Mouse (Mus musculus) CD4-positive, CD25-positive, alpha-beta regulatory T cell (primary cell): ENCODE measurements around the gene Lrrc31. TPM values are rescaled to one million over a fixed set of nuclear protein-coding genes. Genes with fewer than 3 reads are reported as not detected.

ENCODE experiments used
- polyA plus RNA-seq: library from polyadenylated mRNA; unstranded; fragments of 100-300 nt; shearing (Covaris generic); gene quantifications from one replicate; pipeline ENCODE4 v1.2.1, GENCODE M21; 2017

Gene Lrrc31
- 0.07 TPM for polyA plus RNA-seq

DNA sequence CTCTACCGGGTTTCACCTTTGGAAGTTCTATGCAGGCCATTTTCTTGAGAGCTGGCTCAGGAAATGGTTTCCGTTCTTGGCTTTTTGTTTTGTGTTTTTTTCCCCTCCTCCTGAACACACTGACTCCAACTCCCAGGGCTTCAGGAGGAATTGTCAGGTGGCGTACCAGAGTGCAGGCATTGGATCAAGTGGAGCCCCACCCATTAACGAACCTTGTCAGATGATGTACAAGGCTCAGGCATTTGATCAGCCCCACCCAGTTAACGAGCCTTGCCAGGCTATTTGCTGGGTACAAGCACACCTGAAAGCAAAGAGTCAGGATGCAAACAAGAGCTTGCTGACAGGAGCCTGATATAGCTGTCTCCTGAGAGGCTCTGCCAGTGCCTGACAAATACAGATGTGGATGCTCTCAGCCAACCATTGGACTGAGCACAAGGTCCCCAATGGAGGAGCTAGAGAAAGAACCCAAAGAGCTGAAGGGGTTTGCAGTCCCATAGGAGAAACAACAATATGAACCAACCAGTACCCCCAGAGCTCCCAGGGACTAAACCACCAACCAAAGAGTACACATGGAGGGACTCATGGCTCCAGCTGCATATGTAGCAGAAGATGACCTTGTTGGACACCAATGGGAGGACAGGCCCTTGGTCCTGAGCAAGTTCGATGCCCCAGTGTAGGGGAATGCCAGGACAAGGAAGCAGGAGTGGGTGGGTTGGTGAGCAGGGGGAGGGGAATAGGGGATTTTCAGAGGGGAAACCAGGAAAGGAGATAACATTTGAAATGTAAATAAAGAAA, at the start of gene Lrrc31:
Gene Lrrc31 (minus strand): TSS at position 133 of the 795 bp plus-strand sequence.

DNA sequence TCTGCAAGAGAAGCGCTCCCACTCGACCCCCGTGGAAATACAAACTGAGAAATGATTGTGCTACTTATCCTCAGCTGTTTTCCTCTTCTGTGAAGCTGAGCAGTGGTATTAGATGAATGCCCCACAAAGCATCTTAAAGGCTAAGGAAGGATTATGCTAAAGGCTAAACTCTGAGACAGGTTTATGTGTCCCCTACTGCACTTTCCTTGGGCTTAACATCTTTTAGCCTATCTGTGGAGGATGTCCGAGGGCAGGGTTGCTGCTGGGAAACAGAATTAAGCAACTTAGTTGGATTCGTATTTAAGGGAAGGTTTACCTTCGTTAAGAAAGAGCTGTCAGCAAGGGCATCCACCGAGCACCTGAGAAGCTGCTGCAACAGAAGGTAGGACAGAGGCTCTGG, 46.4 kb upstream of the Lrrc31 start, which contains the start of gene Samd7:
Gene Samd7 (plus strand): TSS at position 288 of the 400 bp plus-strand sequence.

DNA sequence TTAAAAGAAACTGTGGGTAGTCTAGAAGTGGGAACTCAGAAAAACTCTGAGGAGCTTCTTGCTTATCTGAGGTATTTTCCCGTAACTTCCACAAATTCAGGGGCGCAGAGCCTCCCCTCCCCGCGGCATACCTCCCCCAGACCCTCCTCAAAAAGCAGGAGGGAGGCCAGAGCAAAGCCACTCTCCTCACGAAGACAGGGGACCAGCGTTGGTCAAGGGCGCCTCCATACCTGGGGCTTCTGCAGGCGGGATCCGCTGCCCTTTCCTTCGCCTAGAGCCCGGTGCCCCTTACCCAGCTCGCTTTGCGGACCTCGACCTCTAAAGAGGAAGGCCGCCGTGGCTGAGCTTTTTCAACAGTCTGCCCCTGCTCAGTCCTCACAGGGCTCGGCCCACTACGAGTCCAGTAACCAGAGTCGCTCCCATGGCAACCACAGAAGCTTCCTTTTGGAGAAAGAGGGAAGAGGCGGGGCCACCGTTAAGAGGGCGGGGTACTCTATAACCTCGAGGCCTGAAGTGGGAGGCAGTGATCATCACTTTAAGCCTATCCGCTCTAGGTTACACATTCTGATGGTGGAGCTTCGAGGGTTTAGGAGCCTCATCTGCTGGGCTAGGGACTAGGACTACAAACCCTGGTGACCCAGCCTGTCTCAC, 52.1 kb downstream of the Lrrc31 start, which contains the start of gene Lrrc34:
Gene Lrrc34 (minus strand): TSS at position 430 of the 651 bp plus-strand sequence.

DNA sequence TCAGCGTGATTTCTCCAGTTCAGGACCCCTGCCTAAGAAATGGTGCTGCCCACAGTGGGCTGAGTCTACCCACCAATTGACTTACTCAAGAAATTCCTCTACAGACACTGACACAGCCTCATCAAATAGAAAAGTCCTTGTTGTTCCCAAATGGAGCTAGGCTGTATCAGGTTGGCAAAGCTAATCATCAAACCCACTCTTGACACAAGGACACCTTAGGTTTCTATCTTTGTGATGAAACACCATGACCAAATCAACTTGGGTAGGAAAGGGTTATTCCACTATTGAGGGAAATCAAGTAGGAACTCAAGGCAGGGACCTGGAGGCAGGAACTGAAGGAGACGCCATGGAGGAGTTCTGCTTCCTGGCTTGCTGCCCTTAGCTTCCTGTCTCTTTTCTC, 55.4 kb downstream of the Lrrc31 start, which contains the start of gene Lrriq4:
Gene Lrriq4 (plus strand): TSS at position 301 of the 400 bp plus-strand sequence.

Other genes starting within 250 kb of the Lrrc31 start
- 0.23 TPM for gene Mecom, start 151.8 kb downstream of the Lrrc31 start, polyA plus RNA-seq
- 0.14 TPM for gene Actrt3, start 99.9 kb downstream of the Lrrc31 start, polyA plus RNA-seq
- gene Mynn, start 97.8 kb downstream of the Lrrc31 start, polyA plus RNA-seq, result 43.6 TPM
- gene Lrriq4, start 55.3 kb downstream of the Lrrc31 start, polyA plus RNA-seq, result not detected
- 0.16 TPM for gene Lrrc34, start 52.0 kb downstream of the Lrrc31 start, polyA plus RNA-seq
- not detected for gene Samd7, start 46.5 kb upstream of the Lrrc31 start, polyA plus RNA-seq
- 69.0 TPM for gene Sec62, start 93.0 kb upstream of the Lrrc31 start, polyA plus RNA-seq
- 3.4 TPM for gene Gpr160, start 156.1 kb upstream of the Lrrc31 start, polyA plus RNA-seq